13 mouse cellular contexts compared by ENCODE assay signal in the genomic region with DNA sequence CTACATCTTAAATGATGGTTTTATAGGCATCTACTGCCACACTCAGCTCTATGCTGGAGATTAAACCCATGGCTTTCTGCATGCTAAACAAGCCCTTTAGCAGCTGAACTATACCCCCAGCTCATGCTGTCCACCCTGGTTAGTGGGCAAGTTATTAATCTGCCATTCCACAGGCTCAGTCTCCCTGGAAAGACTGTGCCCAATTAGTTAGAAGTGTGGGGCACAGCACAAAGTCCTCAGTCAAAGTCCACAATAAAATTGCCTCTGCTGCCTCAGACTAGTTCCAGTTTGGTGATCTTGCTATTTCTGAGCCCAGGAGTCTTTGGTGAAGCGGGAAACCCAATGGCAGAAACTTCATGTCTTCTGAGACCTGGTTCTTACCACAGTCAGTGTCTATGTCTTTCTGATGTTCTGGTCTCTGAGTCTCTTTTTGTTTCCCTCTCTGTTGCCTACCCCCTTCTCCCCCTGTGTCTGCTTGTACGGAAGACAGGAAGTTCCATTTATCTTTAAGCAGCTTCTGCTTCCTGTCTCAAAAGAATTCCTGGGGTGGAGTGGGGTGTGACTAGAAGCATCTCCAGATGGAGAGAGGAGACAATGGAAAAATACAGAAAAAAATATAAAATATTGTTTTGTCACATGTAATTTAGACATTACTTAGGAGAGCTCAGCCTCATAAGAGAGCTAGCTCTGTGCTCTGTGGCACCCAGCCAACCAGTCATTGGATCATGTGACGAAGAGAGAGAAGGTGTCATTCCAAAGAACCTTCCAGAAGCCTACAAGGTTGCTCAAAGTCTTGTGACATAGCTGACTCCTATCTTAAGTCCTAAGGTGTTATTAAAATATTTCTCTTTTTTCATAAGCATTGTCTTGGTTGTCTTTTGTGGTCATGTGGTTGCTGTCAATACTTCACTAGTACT.
A peak's percentile ranks its signal among the peaks of the same experiment; 100 is the strongest.
DNase-seq lines count a peak whose midpoint lies in the region; ATAC-seq lines count a peak whose summit lies in the region.
"Had no signal": no experiment of that assay in that cellular context is flagged by ENCODE, and none has a peak within 500 bp of the region (broad histone marks: within the 10 kb centered on the region; RNA-seq: fewer than 3 reads in every experiment).

No protein-coding gene starts in this region.

- no peaks in the 10 kb centered on the region for H3K36me3 ChIP-seq in hindbrain, embryonic 11.5 days (ENCODE audit: control insufficient read depth, insufficient read depth, low read length)

- no peak overlapping the region for H3K4me3 ChIP-seq in hindbrain, embryonic 11.5 days (ENCODE audit: low read depth, low read length)

- DNase-seq in adrenal gland, postnatal 14 days = peak; percentile 43
- DNase-seq in adrenal gland, adult 8-10 months = no peak
- DNase-seq in 3T3-L1 (ENCODE audit: low read depth, low spot score) = peak; percentile 17
- peak; percentile 72 for DNase-seq in kidney, adult 18-20 months
- DNase-seq in kidney, postnatal 36 days = peak; percentile 87 to 89
- DNase-seq in hindbrain, embryonic 11.5 days (ENCODE audit: low spot score) = no peak
- DNase-seq in heart, adult 18-20 months = no peak
- no peak for DNase-seq in embryo, embryonic 11 days
- DNase-seq: cerebellum, adult 2 months; gastrocnemius, postnatal 10 days; heart, postnatal 10 days; left cerebral cortex, postnatal 4 days had no signal

- H3K27me3 ChIP-seq in hindbrain, embryonic 11.5 days (ENCODE audit: control insufficient read depth, insufficient read depth, low read length) = no peaks in the 10 kb centered on the region

- H3K4me2 ChIP-seq in hindbrain, embryonic 11.5 days (replicated peaks; ENCODE audit: low read depth, low read length) = no peak overlapping the region

- H3K9ac ChIP-seq in hindbrain, embryonic 11.5 days (ENCODE audit: low read depth, low read length) = no peak overlapping the region

- 85% methylated on average over 3 of the region's 3 CpGs for WGBS in hindbrain, embryonic 11.5 days

- H3K27ac ChIP-seq in hindbrain, embryonic 11.5 days (ENCODE audit: low read depth, low read length) = no peak overlapping the region

- no peaks in the 10 kb centered on the region for H3K9me3 ChIP-seq in hindbrain, embryonic 11.5 days (ENCODE audit: control insufficient read depth, low read length)

- H3K4me1 ChIP-seq in hindbrain, embryonic 11.5 days (replicated peaks; ENCODE audit: control insufficient read depth, insufficient read depth, low read length) = no peaks in the 10 kb centered on the region

- ATAC-seq in hindbrain, embryonic 11.5 days (ENCODE audit: low FRiP score) = no peak
- ATAC-seq: forebrain, embryonic 16.5 days had no signal

Comparison
In these comparisons a context has a peak if more than half of its experiments do, and no peak if none do; other contexts are left out.
1. DNase-seq: peak in adrenal gland, postnatal 14 days (single experiment), 3T3-L1 (single experiment), kidney, adult 18-20 months (single experiment) and kidney, postnatal 36 days (2 of 2); none in adrenal gland, adult 8-10 months (single experiment), hindbrain, embryonic 11.5 days (single experiment), heart, adult 18-20 months (0 of 2) and embryo, embryonic 11 days (single experiment).